Mouse (Mus musculus): ENCODE results near the gene Gm5622. TPM values are rescaled to one million over a fixed set of nuclear protein-coding genes. Genes with fewer than 3 reads are reported as not detected.

Gm5622 gene
- polyA plus RNA-seq, 1 experiment from 2014 or later, result not detected

Other genes with a start within 250 kb of the Gm5622 start
- not detected in 2 replicates for gene Gm7247, start 191.0 kb upstream of the Gm5622 start, polyA plus RNA-seq (2014; fragmentation: Nextera tagmentation; extraction: Ambion mirVana)
- gene Vmn2r88, start 142.0 kb upstream of the Gm5622 start, polyA plus RNA-seq (2014; fragmentation: Nextera tagmentation; extraction: Ambion mirVana), result not detected in 2 replicates
- gene Vmn2r89, start 100.9 kb upstream of the Gm5622 start, polyA plus RNA-seq (2014; fragmentation: Nextera tagmentation; extraction: Ambion mirVana), result not detected in 2 replicates
- gene Gm17175, start 21.3 kb downstream of the Gm5622 start, polyA plus RNA-seq (2014; fragmentation: Nextera tagmentation; extraction: Ambion mirVana), result not detected in 2 replicates
- gene Gm17174, start 39.3 kb downstream of the Gm5622 start, polyA plus RNA-seq (2014; fragmentation: Nextera tagmentation; extraction: Ambion mirVana), result not detected in 2 replicates
- not detected in 2 replicates for gene Gm17078, start 58.5 kb downstream of the Gm5622 start, polyA plus RNA-seq (2014; fragmentation: Nextera tagmentation; extraction: Ambion mirVana)
- not detected in 2 replicates for gene Gm4181, start 82.9 kb downstream of the Gm5622 start, polyA plus RNA-seq (2014; fragmentation: Nextera tagmentation; extraction: Ambion mirVana)
- not detected in 2 replicates for gene Gm17079, start 142.7 kb downstream of the Gm5622 start, polyA plus RNA-seq (2014; fragmentation: Nextera tagmentation; extraction: Ambion mirVana)
- gene Gm5800, start 164.4 kb downstream of the Gm5622 start, polyA plus RNA-seq (2014; fragmentation: Nextera tagmentation; extraction: Ambion mirVana), result not detected in 2 replicates
- not detected in 2 replicates for gene Ang4, start 220.8 kb downstream of the Gm5622 start, polyA plus RNA-seq (2014; fragmentation: Nextera tagmentation; extraction: Ambion mirVana)
- gene AY358078, start 247.3 kb downstream of the Gm5622 start, polyA plus RNA-seq (2014; fragmentation: Nextera tagmentation; extraction: Ambion mirVana), result not detected in 2 replicates

Measured in neural tube, embryonic 14.5 days (tissue).